Mouse (Mus musculus): Measurements from ENCODE around the gene Mef2c. TPM values are rescaled to one million over a fixed set of nuclear protein-coding genes. Genes with fewer than 3 reads are reported as not detected.

Gene Mef2c
- polyA plus RNA-seq, 1 experiment from 2014 or later = 30.6 TPM

DNA sequence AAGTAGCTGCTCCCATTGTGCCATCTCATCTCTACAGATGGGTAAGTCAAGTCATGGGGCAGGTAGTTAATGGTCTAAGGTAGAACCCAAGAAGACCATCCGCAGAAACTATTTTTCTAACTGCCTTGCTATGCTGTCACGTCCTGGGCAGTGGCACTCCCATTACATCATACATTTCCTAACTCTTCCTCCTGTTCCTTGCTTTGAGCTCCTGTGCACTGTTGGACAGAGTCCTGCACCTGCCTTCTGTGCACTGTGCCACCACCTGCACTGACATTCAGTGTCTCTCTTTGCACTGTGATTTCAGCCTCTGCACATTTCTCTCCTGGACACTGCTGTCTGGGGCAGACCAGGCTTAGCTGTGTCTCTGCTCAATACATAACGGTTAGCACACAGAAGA is 134.9 kb downstream of the Mef2c start:
- no peaks in the 10 kb centered on the region for H3K4me1 ChIP-seq (ENCODE audit: control insufficient read depth, insufficient read depth, low read length)
- no peaks in the 10 kb centered on the region for H3K9me3 ChIP-seq (ENCODE audit: control insufficient read depth, low read length)
- no peak for ATAC-seq
- 77% methylated on average over 3 of the region's 3 CpGs for WGBS
- no peak overlapping the region for H3K4me2 ChIP-seq (ENCODE audit: low read depth, low read length)
- no peaks in the 10 kb centered on the region for H3K36me3 ChIP-seq (ENCODE audit: control insufficient read depth, insufficient read depth, low read length)
- no peak overlapping the region for H3K27ac ChIP-seq (ENCODE audit: low read length)
- H3K9ac ChIP-seq (ENCODE audit: low read depth, low read length) = no peak overlapping the region
- no peak overlapping the region for H3K4me3 ChIP-seq (ENCODE audit: low read length)
- no peaks in the 10 kb centered on the region for H3K27me3 ChIP-seq (replicated peaks; ENCODE audit: control insufficient read depth, insufficient read depth, low read length)

DNA sequence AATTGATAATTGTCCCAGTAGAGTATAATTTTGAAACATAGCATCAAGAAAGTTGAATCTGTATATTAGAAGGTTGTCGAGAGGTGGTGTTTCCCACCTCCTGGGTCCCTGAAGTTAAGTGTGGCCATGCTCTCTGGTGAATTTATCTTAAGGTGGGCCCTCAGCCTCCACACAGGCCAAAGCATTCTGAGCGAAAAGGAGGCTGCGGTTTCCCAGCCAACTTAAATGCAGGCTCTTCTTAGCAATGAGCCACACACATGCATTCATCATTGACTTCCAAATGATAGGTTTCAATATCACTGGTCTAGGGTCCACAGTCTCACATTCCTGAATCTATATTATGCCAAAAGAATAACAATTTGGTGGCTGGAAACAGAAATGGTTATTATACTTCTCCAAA is 145.2 kb downstream of the Mef2c start:
- H3K9me3 ChIP-seq (ENCODE audit: control insufficient read depth, low read length) = no peaks in the 10 kb centered on the region
- H3K36me3 ChIP-seq (ENCODE audit: control insufficient read depth, insufficient read depth, low read length) = no peaks in the 10 kb centered on the region
- H3K4me3 ChIP-seq (ENCODE audit: low read length) = no peak overlapping the region
- WGBS = 87% methylated on average over 3 of the region's 3 CpGs
- no peak overlapping the region for H3K4me2 ChIP-seq (ENCODE audit: low read depth, low read length)
- H3K27ac ChIP-seq (ENCODE audit: low read length) = no peak overlapping the region
- H3K9ac ChIP-seq (ENCODE audit: low read depth, low read length) = no peak overlapping the region
- no peaks in the 10 kb centered on the region for H3K27me3 ChIP-seq (replicated peaks; ENCODE audit: control insufficient read depth, insufficient read depth, low read length)
- no peak for ATAC-seq
- no peaks in the 10 kb centered on the region for H3K4me1 ChIP-seq (ENCODE audit: control insufficient read depth, insufficient read depth, low read length)

DNA sequence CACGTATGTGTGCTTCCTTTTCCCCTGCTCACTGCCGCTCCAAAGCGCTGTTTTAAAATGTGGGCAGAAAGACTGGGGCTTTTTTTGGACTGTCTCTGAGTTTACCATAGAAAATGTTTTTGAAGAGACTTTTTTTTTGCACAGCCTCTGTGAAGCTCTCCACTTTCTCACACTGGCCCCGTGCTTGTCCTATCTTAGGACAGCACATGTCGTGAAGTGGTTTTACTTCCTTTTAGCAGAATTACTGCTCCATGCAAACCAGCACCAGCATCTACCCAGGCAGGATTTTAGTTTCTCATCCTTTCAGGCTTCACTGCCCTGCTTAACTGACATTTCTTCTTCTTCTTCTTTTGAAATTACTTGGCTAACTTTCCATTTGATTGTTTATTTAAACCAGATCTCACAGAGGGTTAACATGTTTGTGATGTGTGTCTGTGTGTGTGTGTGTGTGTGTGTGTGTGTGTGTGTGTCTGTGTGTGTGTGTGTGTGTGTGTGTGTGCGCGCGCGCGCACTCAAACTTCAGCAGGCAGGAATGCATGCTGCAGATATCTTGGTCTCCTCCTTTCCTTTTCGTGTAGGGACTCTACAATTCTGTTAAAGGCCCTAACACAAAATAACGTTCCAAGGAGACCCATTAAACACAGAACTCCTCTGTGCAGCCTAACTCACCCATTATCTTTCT is 146.1 kb downstream of the Mef2c start:
- Histone ChIP-seq H3K27ac (ENCODE audit: low read length) (no peak overlapping the region), H3K9ac (ENCODE audit: low read depth, low read length) (no peak overlapping the region), H3K4me1 (ENCODE audit: control insufficient read depth, insufficient read depth, low read length) (no peaks in the 10 kb centered on the region), H3K4me2 (ENCODE audit: low read depth, low read length) (no peak overlapping the region), H3K36me3 (ENCODE audit: control insufficient read depth, insufficient read depth, low read length) (no peaks in the 10 kb centered on the region), H3K9me3 (ENCODE audit: control insufficient read depth, low read length) (no peaks in the 10 kb centered on the region), H3K4me3 (ENCODE audit: low read length) (no peak overlapping the region), H3K27me3 (replicated peaks; ENCODE audit: control insufficient read depth, insufficient read depth, low read length) (no peaks in the 10 kb centered on the region)
- ATAC-seq = no peak
- 79% methylated on average over 12 of the region's 12 CpGs for WGBS

DNA sequence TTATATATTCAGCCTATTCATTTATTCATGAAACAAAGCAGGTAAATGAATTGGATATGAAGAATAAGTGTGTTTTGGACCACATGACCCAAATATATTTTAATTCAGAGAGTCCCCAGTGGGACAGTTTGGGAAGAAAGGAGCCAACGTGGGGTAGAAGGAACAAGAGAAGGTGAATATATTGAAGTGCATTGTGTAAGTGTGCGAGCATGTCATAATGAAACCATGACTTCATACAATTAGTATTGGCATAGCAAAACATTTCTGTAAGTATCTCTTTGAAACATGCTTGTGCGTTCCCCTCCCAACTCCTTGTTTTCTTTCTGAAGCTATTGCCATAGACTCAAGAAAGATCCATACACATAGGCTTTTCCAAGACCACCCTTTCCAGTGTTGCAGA is 147.0 kb downstream of the Mef2c start:
- Histone ChIP-seq H3K27ac (ENCODE audit: low read length) (no peak overlapping the region), H3K36me3 (ENCODE audit: control insufficient read depth, insufficient read depth, low read length) (no peaks in the 10 kb centered on the region), H3K4me2 (ENCODE audit: low read depth, low read length) (no peak overlapping the region), H3K4me1 (ENCODE audit: control insufficient read depth, insufficient read depth, low read length) (no peaks in the 10 kb centered on the region), H3K9me3 (ENCODE audit: control insufficient read depth, low read length) (no peaks in the 10 kb centered on the region), H3K27me3 (replicated peaks; ENCODE audit: control insufficient read depth, insufficient read depth, low read length) (no peaks in the 10 kb centered on the region), H3K9ac (ENCODE audit: low read depth, low read length) (no peak overlapping the region), H3K4me3 (ENCODE audit: low read length) (no peak overlapping the region)
- ATAC-seq = no peak
- 86% methylated on average over 3 of the region's 3 CpGs for WGBS

DNA sequence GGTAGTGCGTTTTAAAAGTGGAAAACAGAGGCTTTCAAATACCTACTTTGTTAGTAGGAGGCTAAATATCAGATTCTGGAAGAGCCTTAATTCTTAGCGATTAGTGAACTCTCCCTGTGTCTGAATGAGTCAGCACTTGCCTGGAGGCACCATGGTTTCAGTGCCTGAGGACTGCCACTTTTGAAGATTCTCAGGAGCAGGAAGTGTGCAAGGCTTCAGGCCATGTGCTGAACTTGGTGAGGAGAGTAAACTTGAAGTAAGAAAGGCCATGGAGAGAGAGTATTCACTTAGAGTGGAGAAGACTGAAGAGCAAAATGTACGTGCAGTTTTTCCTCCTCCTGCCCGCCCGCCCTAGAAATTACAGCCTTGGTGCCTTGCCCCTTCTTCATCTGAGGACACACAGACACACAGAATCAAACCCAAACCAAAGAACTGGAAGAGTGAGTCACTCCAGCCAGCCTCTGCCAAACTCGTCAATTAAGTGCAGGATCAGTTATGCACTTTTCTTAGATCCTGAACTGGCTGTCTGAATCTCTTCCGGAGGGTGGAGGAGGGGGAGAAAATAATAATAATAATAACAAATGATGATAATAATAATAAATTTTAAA is 148.2 kb downstream of the Mef2c start:
- Histone ChIP-seq H3K36me3 (ENCODE audit: control insufficient read depth, insufficient read depth, low read length) (no peaks in the 10 kb centered on the region), H3K9me3 (ENCODE audit: control insufficient read depth, low read length) (no peaks in the 10 kb centered on the region), H3K27ac (ENCODE audit: low read length) (no peak overlapping the region), H3K4me3 (ENCODE audit: low read length) (no peak overlapping the region), H3K4me2 (ENCODE audit: low read depth, low read length) (no peak overlapping the region), H3K27me3 (replicated peaks; ENCODE audit: control insufficient read depth, insufficient read depth, low read length) (no peaks in the 10 kb centered on the region), H3K4me1 (ENCODE audit: control insufficient read depth, insufficient read depth, low read length) (no peaks in the 10 kb centered on the region), H3K9ac (ENCODE audit: low read depth, low read length) (no peak overlapping the region)
- no peak for ATAC-seq
- WGBS = 86% methylated on average over 7 of the region's 7 CpGs

DNA sequence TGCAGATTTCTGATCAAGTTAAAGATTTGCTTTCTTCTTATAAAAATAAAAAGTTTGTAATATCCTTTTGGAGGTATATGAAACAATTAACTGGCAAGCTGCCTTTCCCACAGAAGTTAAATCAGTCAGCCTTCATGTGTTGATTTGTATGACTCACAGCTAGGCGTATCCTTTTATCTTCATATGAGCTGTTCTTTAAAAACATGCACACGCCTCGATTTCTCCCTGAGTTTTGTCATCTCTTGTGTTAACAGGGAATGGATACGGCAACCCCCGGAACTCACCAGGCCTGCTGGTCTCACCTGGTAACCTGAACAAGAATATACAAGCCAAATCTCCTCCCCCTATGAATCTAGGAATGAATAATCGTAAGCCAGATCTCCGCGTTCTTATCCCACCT is 148.7 kb downstream of the Mef2c start:
- H3K4me2 ChIP-seq (ENCODE audit: low read depth, low read length) = no peak overlapping the region
- no peak overlapping the region for H3K9ac ChIP-seq (ENCODE audit: low read depth, low read length)
- no peaks in the 10 kb centered on the region for H3K36me3 ChIP-seq (ENCODE audit: control insufficient read depth, insufficient read depth, low read length)
- no peak overlapping the region for H3K27ac ChIP-seq (ENCODE audit: low read length)
- ATAC-seq = no peak
- H3K4me3 ChIP-seq (ENCODE audit: low read length) = no peak overlapping the region
- 85% methylated on average over 8 of the region's 8 CpGs for WGBS
- no peaks in the 10 kb centered on the region for H3K27me3 ChIP-seq (replicated peaks; ENCODE audit: control insufficient read depth, insufficient read depth, low read length)
- H3K4me1 ChIP-seq (ENCODE audit: control insufficient read depth, insufficient read depth, low read length) = no peaks in the 10 kb centered on the region
- no peaks in the 10 kb centered on the region for H3K9me3 ChIP-seq (ENCODE audit: control insufficient read depth, low read length)

DNA sequence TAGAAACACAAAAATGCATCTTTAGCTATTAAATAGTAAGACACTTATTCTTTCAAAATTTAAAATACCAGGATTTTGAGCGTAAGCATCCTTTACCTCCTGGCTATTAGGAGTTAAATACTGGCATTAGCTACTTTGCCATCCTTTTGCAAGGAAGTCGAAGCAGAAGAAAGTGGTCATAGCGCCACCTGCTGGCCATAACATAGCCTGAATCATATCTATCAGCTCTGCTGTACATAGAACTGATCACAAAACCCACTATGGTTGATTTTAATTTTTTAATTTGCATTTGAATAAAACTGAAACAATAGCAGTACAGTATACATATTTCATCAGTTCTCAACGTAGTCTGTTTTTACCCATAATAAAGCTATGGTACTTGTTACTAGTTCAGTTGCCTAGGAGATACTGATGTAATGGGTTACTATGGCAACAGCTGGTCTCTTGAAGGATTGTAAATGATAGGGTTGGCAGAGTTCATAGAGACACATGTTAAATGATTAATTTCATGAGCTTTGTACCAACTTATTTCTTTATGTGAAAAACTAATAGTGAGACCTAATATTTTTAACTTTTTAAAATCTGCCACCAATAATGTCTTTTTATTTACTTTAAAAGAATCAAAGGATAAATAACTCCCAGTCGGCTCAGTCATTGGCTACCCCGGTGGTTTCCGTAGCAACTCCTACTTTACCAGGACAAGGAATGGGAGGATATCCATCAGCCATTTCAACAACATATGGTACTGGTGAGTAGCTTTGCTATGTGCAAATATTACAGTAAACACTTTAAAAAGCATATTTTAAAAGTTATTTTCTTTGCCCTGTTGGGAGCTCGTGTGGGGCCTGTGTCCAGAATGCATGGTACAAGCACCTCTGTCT is 151.3 kb downstream of the Mef2c start:
- peak; percentile 67 for ATAC-seq
- Histone ChIP-seq H3K9ac (ENCODE audit: low read depth, low read length) (no peak overlapping the region), H3K4me1 (ENCODE audit: control insufficient read depth, insufficient read depth, low read length) (no peaks in the 10 kb centered on the region), H3K4me3 (ENCODE audit: low read length) (no peak overlapping the region), H3K27me3 (replicated peaks; ENCODE audit: control insufficient read depth, insufficient read depth, low read length) (no peaks in the 10 kb centered on the region), H3K27ac (ENCODE audit: low read length) (no peak overlapping the region), H3K9me3 (ENCODE audit: control insufficient read depth, low read length) (no peaks in the 10 kb centered on the region), H3K36me3 (ENCODE audit: control insufficient read depth, insufficient read depth, low read length) (no peaks in the 10 kb centered on the region), H3K4me2 (ENCODE audit: low read depth, low read length) (no peak overlapping the region)
- 30% methylated on average over 8 of the region's 8 CpGs for WGBS

DNA sequence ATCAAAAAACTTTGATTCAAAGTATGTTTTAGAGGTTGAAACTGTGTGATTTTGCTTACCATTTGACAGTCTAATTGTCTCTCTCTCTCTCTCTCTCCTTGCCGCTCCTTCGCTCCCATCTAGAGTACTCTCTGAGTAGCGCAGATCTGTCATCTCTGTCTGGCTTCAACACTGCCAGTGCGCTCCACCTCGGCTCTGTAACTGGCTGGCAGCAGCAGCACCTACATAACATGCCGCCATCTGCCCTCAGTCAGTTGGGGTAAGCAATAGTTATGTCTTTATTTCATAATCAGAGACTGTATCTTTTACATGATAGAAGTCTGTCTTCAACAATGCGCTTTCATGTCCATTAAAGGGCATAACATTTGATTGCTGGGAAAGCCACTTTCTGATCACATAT is 152.3 kb downstream of the Mef2c start:
- H3K27ac ChIP-seq (ENCODE audit: low read length) = no peak overlapping the region
- H3K4me3 ChIP-seq (ENCODE audit: low read length) = no peak overlapping the region
- H3K27me3 ChIP-seq (replicated peaks; ENCODE audit: control insufficient read depth, insufficient read depth, low read length) = no peaks in the 10 kb centered on the region
- H3K4me2 ChIP-seq (ENCODE audit: low read depth, low read length) = no peak overlapping the region
- no peak overlapping the region for H3K9ac ChIP-seq (ENCODE audit: low read depth, low read length)
- no peak for ATAC-seq
- no peaks in the 10 kb centered on the region for H3K9me3 ChIP-seq (ENCODE audit: control insufficient read depth, low read length)
- H3K4me1 ChIP-seq (ENCODE audit: control insufficient read depth, insufficient read depth, low read length) = no peaks in the 10 kb centered on the region
- H3K36me3 ChIP-seq (ENCODE audit: control insufficient read depth, insufficient read depth, low read length) = no peaks in the 10 kb centered on the region
- WGBS = 80% methylated on average over 7 of the region's 7 CpGs

DNA sequence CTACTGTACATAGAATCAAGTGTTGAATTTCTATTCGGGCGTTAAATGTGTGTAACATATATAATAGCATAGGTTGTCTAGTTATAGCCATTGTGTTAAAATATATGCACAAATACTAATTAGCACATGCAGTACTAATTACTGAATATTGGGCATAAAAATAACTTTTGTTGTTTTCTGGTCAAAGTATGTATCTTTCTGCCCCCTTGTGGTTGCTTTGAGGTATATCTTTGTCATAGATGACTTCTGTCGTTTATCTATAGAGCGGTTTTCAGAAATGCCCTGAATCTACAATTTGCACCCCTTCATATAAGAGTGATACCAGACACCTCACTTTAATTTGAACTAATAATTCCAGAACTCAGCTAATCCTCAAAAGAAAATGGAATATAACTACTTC is 152.9 kb downstream of the Mef2c start:
- WGBS = 67% methylated on average over 4 of the region's 4 CpGs
- Histone ChIP-seq H3K27me3 (replicated peaks; ENCODE audit: control insufficient read depth, insufficient read depth, low read length) (no peaks in the 10 kb centered on the region), H3K4me1 (ENCODE audit: control insufficient read depth, insufficient read depth, low read length) (no peaks in the 10 kb centered on the region), H3K27ac (ENCODE audit: low read length) (no peak overlapping the region), H3K4me3 (ENCODE audit: low read length) (no peak overlapping the region), H3K9me3 (ENCODE audit: control insufficient read depth, low read length) (no peaks in the 10 kb centered on the region), H3K4me2 (ENCODE audit: low read depth, low read length) (no peak overlapping the region), H3K36me3 (ENCODE audit: control insufficient read depth, insufficient read depth, low read length) (no peaks in the 10 kb centered on the region), H3K9ac (ENCODE audit: low read depth, low read length) (no peak overlapping the region)
- ATAC-seq = no peak
